Mouse (Mus musculus): ENCODE results near the gene Rps2. TPM values are rescaled to one million over a fixed set of nuclear protein-coding genes. Genes with fewer than 3 reads are reported as not detected.
"Not testable (repeated sequence)": the region's sequence is repeated elsewhere in the genome, so short reads cannot be mapped to it uniquely, and the experiment has no call there.

Gene Rps2
- polyA plus RNA-seq (2015; fragmentation: Nextera tagmentation; extraction: Ambion mirVana) = 1,342 and 1,356 TPM in 2 replicates

- no peak for ATAC-seq (ENCODE audit: low read depth)
- Histone ChIP-seq H3K9ac (ENCODE audit: low read length) (peak within 1 kb of the TSS; percentile 97), H3K9me3 (ENCODE audit: control insufficient read depth, low read length) (no peaks in the 10 kb centered on the region), H3K4me3 (ENCODE audit: low read length) (peak within 1 kb of the TSS; percentile 92), H3K4me2 (ENCODE audit: low read depth, low read length) (peak within 1 kb of the TSS; percentile 65), H3K27ac (ENCODE audit: low read length) (no peak within 1 kb of the TSS), H3K36me3 (ENCODE audit: control insufficient read depth, insufficient read depth, low read length) (peaks cover 18% of the 10 kb centered on the region), H3K27me3 (ENCODE audit: control insufficient read depth, insufficient read depth, low read depth, low read length) (no peaks in the 10 kb centered on the region), H3K4me1 (replicated peaks; ENCODE audit: control insufficient read depth, insufficient read depth, low read length) (peaks cover 23% of the 10 kb centered on the region)
- WGBS = 83% methylated on average over 4 of the region's 4 CpGs
Observed at GRCm38 (mm10) chr17:24717943-24718342, at the start of gene Rps2, which contains the start of gene Rnf151. TSS of gene Rps2 (plus strand) at chr17:24718116. TSS of gene Rnf151 (minus strand) at chr17:24718063.

- not testable (repeated sequence) for ATAC-seq (ENCODE audit: low read depth); H3K9me3 ChIP-seq (ENCODE audit: control insufficient read depth, low read length); H3K27me3 ChIP-seq (ENCODE audit: control insufficient read depth, insufficient read depth, low read depth, low read length); H3K36me3 ChIP-seq (ENCODE audit: control insufficient read depth, insufficient read depth, low read length)
- WGBS = 11% methylated on average over 15 of the region's 15 CpGs
- H3K4me3 ChIP-seq (ENCODE audit: low read length) = peak overlapping the region; percentile 97
- peak overlapping the region; percentile 63 for H3K4me2 ChIP-seq (ENCODE audit: low read depth, low read length)
- H3K9ac ChIP-seq (ENCODE audit: low read length) = peak overlapping the region; percentile 94
- peaks cover 26% of the 10 kb centered on the region for H3K4me1 ChIP-seq (replicated peaks; ENCODE audit: control insufficient read depth, insufficient read depth, low read length)
- peak overlapping the region; percentile 79 for H3K27ac ChIP-seq (ENCODE audit: low read length)
Observed at GRCm38 (mm10) chr17:24669214-24669544, 48.7 kb upstream of the Rps2 start.

- peak within 1 kb of the TSS; percentile 94 for H3K9ac ChIP-seq (ENCODE audit: low read length)
- peak within 1 kb of the TSS; percentile 97 for H3K4me3 ChIP-seq (ENCODE audit: low read length)
- no peaks in the 10 kb centered on the region for H3K9me3 ChIP-seq (ENCODE audit: control insufficient read depth, low read length)
- WGBS = under 1% methylated on average over 29 of the region's 80 CpGs
- H3K4me2 ChIP-seq (ENCODE audit: low read depth, low read length) = peak within 1 kb of the TSS; percentile 90
- H3K27me3 ChIP-seq (ENCODE audit: control insufficient read depth, insufficient read depth, low read depth, low read length) = no peaks in the 10 kb centered on the region
- peaks cover 26% of the 10 kb centered on the region for H3K4me1 ChIP-seq (replicated peaks; ENCODE audit: control insufficient read depth, insufficient read depth, low read length)
- no peaks in the 10 kb centered on the region for H3K36me3 ChIP-seq (ENCODE audit: control insufficient read depth, insufficient read depth, low read length)
- ATAC-seq (ENCODE audit: low read depth) = peak; percentile 99
- peak within 1 kb of the TSS; percentile 79 for H3K27ac ChIP-seq (ENCODE audit: low read length)
Observed at GRCm38 (mm10) chr17:24669545-24670245, 48.2 kb upstream of the Rps2 start, which contains the start of gene Zfp598. TSS of gene Zfp598 (plus strand) at chr17:24669687.

GRCm38 (mm10) chr17:24670246-24670844, 47.6 kb upstream of the Rps2 start:
- no peak; the same call in 1 of the 2 replicates for ATAC-seq (ENCODE audit: low read depth)
- H3K27me3 ChIP-seq (ENCODE audit: control insufficient read depth, insufficient read depth, low read depth, low read length) = no peaks in the 10 kb centered on the region
- no peaks in the 10 kb centered on the region for H3K36me3 ChIP-seq (ENCODE audit: control insufficient read depth, insufficient read depth, low read length)
- H3K9me3 ChIP-seq (ENCODE audit: control insufficient read depth, low read length) = no peaks in the 10 kb centered on the region
- peaks cover 26% of the 10 kb centered on the region for H3K4me1 ChIP-seq (replicated peaks; ENCODE audit: control insufficient read depth, insufficient read depth, low read length)
- H3K4me3 ChIP-seq (ENCODE audit: low read length) = peak overlapping the region; percentile 97
- peak overlapping the region; percentile 90 for H3K4me2 ChIP-seq (ENCODE audit: low read depth, low read length)
- 5% methylated on average over 8 of the region's 8 CpGs for WGBS
- peak overlapping the region; percentile 94 for H3K9ac ChIP-seq (ENCODE audit: low read length)
- peak overlapping the region; percentile 79 for H3K27ac ChIP-seq (ENCODE audit: low read length)

GRCm38 (mm10) chr17:24671346-24671745, 46.6 kb upstream of the Rps2 start:
- no peak overlapping the region for H3K27ac ChIP-seq (ENCODE audit: low read length)
- no peaks in the 10 kb centered on the region for H3K9me3 ChIP-seq (ENCODE audit: control insufficient read depth, low read length)
- no peak overlapping the region for H3K4me3 ChIP-seq (ENCODE audit: low read length)
- WGBS = 52% methylated on average over 5 of the region's 5 CpGs
- no peaks in the 10 kb centered on the region for H3K36me3 ChIP-seq (ENCODE audit: control insufficient read depth, insufficient read depth, low read length)
- peak overlapping the region; percentile 90; the same call in 1 of the 2 replicates for H3K4me2 ChIP-seq (ENCODE audit: low read depth, low read length)
- ATAC-seq (ENCODE audit: low read depth) = no peak
- peaks cover 26% of the 10 kb centered on the region for H3K4me1 ChIP-seq (replicated peaks; ENCODE audit: control insufficient read depth, insufficient read depth, low read length)
- no peaks in the 10 kb centered on the region for H3K27me3 ChIP-seq (ENCODE audit: control insufficient read depth, insufficient read depth, low read depth, low read length)
- H3K9ac ChIP-seq (ENCODE audit: low read length) = no peak overlapping the region

- Histone ChIP-seq H3K27ac (ENCODE audit: low read length) (no peak overlapping the region), H3K4me3 (ENCODE audit: low read length) (no peak overlapping the region), H3K27me3 (ENCODE audit: control insufficient read depth, insufficient read depth, low read depth, low read length) (no peaks in the 10 kb centered on the region), H3K9me3 (ENCODE audit: control insufficient read depth, low read length) (no peaks in the 10 kb centered on the region), H3K4me2 (ENCODE audit: low read depth, low read length) (peak overlapping the region; percentile 90; the same call in 1 of the 2 replicates), H3K4me1 (replicated peaks; ENCODE audit: control insufficient read depth, insufficient read depth, low read length) (peaks cover 26% of the 10 kb centered on the region), H3K36me3 (ENCODE audit: control insufficient read depth, insufficient read depth, low read length) (peaks cover 4% of the 10 kb centered on the region; the same call in 1 of the 2 replicates), H3K9ac (ENCODE audit: low read length) (0 out of 2 replicates have a peak overlapping the region, but pooled peaks have one; percentile 17)
- 11% methylated on average over 5 of the region's 5 CpGs for WGBS
- no peak for ATAC-seq (ENCODE audit: low read depth)
Observed at GRCm38 (mm10) chr17:24672141-24672540, 45.8 kb upstream of the Rps2 start.

- H3K9me3 ChIP-seq (ENCODE audit: control insufficient read depth, low read length) = no peaks in the 10 kb centered on the region
- ATAC-seq (ENCODE audit: low read depth) = no peak
Observed at GRCm38 (mm10) chr17:24674277-24674676, 43.6 kb upstream of the Rps2 start.

GRCm38 (mm10) chr17:24676187-24676586, 41.7 kb upstream of the Rps2 start:
- ATAC-seq (ENCODE audit: low read depth) = no peak
- Histone ChIP-seq H3K9me3 (ENCODE audit: control insufficient read depth, low read length) (no peaks in the 10 kb centered on the region), H3K4me3 (ENCODE audit: low read length) (no peak overlapping the region), H3K9ac (ENCODE audit: low read length) (no peak overlapping the region), H3K4me1 (replicated peaks; ENCODE audit: control insufficient read depth, insufficient read depth, low read length) (peaks cover 13% of the 10 kb centered on the region), H3K27me3 (ENCODE audit: control insufficient read depth, insufficient read depth, low read depth, low read length) (no peaks in the 10 kb centered on the region), H3K27ac (ENCODE audit: low read length) (no peak overlapping the region), H3K36me3 (ENCODE audit: control insufficient read depth, insufficient read depth, low read length) (peaks cover 41% of the 10 kb centered on the region), H3K4me2 (ENCODE audit: low read depth, low read length) (no peak overlapping the region)
- 53% methylated on average over 2 of the region's 2 CpGs for WGBS

More at GRCm38 (mm10) chr17:24674277-24674676, 43.6 kb upstream of the Rps2 start:
- Histone ChIP-seq H3K4me3 (ENCODE audit: low read length) (no peak overlapping the region), H3K27ac (ENCODE audit: low read length) (no peak overlapping the region), H3K27me3 (ENCODE audit: control insufficient read depth, insufficient read depth, low read depth, low read length) (no peaks in the 10 kb centered on the region), H3K36me3 (ENCODE audit: control insufficient read depth, insufficient read depth, low read length) (peaks cover 25% of the 10 kb centered on the region), H3K9ac (ENCODE audit: low read length) (no peak overlapping the region), H3K4me1 (replicated peaks; ENCODE audit: control insufficient read depth, insufficient read depth, low read length) (peaks cover 23% of the 10 kb centered on the region), H3K4me2 (ENCODE audit: low read depth, low read length) (no peak overlapping the region)
- 71% methylated on average over 7 of the region's 7 CpGs for WGBS

- Histone ChIP-seq H3K27me3 (ENCODE audit: control insufficient read depth, insufficient read depth, low read depth, low read length) (no peaks in the 10 kb centered on the region), H3K4me1 (replicated peaks; ENCODE audit: control insufficient read depth, insufficient read depth, low read length) (peaks cover 6% of the 10 kb centered on the region), H3K9me3 (ENCODE audit: control insufficient read depth, low read length) (no peaks in the 10 kb centered on the region), H3K4me2 (ENCODE audit: low read depth, low read length) (no peak overlapping the region), H3K36me3 (ENCODE audit: control insufficient read depth, insufficient read depth, low read length) (peaks cover 46% of the 10 kb centered on the region), H3K27ac (ENCODE audit: low read length) (no peak overlapping the region), H3K4me3 (ENCODE audit: low read length) (no peak overlapping the region), H3K9ac (ENCODE audit: low read length) (no peak overlapping the region)
- no peak for ATAC-seq (ENCODE audit: low read depth)
- WGBS = 89% methylated on average over 5 of the region's 5 CpGs
Observed at GRCm38 (mm10) chr17:24676877-24677276, 41.0 kb upstream of the Rps2 start.
